ENCODE assay signal across 22 mouse cellular contexts in genomic region chr4:123164157-123164556, GRCm38 (mm10). TPM values are rescaled to one million over a fixed set of nuclear protein-coding genes. Genes with fewer than 3 reads are reported as not detected.
DNase-seq lines count a peak whose midpoint lies in the region; ATAC-seq and TF ChIP-seq lines count a peak whose summit lies in the region.
"Had no signal": no experiment of that assay in that cellular context is flagged by ENCODE, and none has a peak within 500 bp of the region (broad histone marks: within the 10 kb centered on the region; RNA-seq: fewer than 3 reads in every experiment).

No protein-coding gene starts in this region.

- no peaks in the 10 kb centered on the region for H3K9me3 ChIP-seq in heart, embryonic 15.5 days (replicated peaks)
- H3K9me3 ChIP-seq: embryonic facial prominence, embryonic 13.5 days; liver, embryonic 15.5 days had no signal

- peaks cover 8% of the 10 kb centered on the region; the same call in 1 of the 2 replicates for H3K4me1 ChIP-seq in heart, embryonic 15.5 days (replicated peaks)
- H3K4me1 ChIP-seq in olfactory bulb, adult 2 months (ENCODE audit: control insufficient read depth, insufficient read depth, low read length): peaks cover 18% of the 10 kb centered on the region
- H3K4me1 ChIP-seq: limb, embryonic 13.5 days; neural tube, embryonic 12.5 days had no signal

- no peaks in the 10 kb centered on the region for H3K36me3 ChIP-seq in heart, embryonic 15.5 days
- H3K36me3 ChIP-seq: embryonic facial prominence, embryonic 13.5 days; limb, embryonic 13.5 days; liver, embryonic 15.5 days; neural tube, embryonic 12.5 days had no signal

- DNase-seq in adrenal gland, postnatal 14 days: peak; percentile 31
- no peak for DNase-seq in adrenal gland, adult 18-20 months (ENCODE audit: low spot score in 2 of 2)
- no peak for DNase-seq in heart, postnatal 14 days
- DNase-seq in right cerebral cortex, adult 18-20 months: peak; percentile 78
- DNase-seq in right cerebral cortex, postnatal 4 days: no peak
- no peak for DNase-seq in thymus, postnatal 25 days
- DNase-seq: cerebellum, adult 11-12 months; kidney, adult 18-20 months; kidney, postnatal 25 days; lung, postnatal 10 days had no signal

- no peak for ATAC-seq in heart, embryonic 15.5 days (replicated peaks; ENCODE audit: insufficient number of reproducible peaks, insufficient read depth, low FRiP score, low read depth)
- ATAC-seq: hindbrain, postnatal 0 days had no signal

- H3K9ac ChIP-seq in heart, embryonic 15.5 days: no peak overlapping the region
- H3K9ac ChIP-seq: embryonic facial prominence, embryonic 13.5 days; limb, embryonic 13.5 days; liver, embryonic 15.5 days; neural tube, embryonic 12.5 days had no signal

- no peak for TF ChIP-seq CTCF in olfactory bulb, adult 2 months (IDR thresholded peaks at IDR 0.05; ENCODE audit: insufficient read depth, low read depth, low read length)

- H3K27ac ChIP-seq in heart, embryonic 15.5 days: no peak overlapping the region
- peak overlapping the region; percentile 75 for H3K27ac ChIP-seq in olfactory bulb, adult 2 months (ENCODE audit: insufficient read depth, low read depth, low read length)
- H3K27ac ChIP-seq: embryonic facial prominence, embryonic 13.5 days; hindbrain, postnatal 0 days; limb, embryonic 13.5 days; liver, embryonic 15.5 days; neural tube, embryonic 12.5 days had no signal

- intact Hi-C loops in heart, postnatal 14 days (cut with DNase I): no loop called here

- no peak for TF ChIP-seq POLR2A in olfactory bulb, adult 2 months (IDR thresholded peaks at IDR 0.05; ENCODE audit: insufficient read depth, low read depth, low read length)

- peak overlapping the region; percentile 20 for H3K4me2 ChIP-seq in heart, embryonic 15.5 days
- H3K4me2 ChIP-seq: embryonic facial prominence, embryonic 13.5 days; limb, embryonic 13.5 days; liver, embryonic 15.5 days; neural tube, embryonic 12.5 days had no signal

- H3K4me3 ChIP-seq in heart, embryonic 15.5 days: no peak overlapping the region
- H3K4me3 ChIP-seq in olfactory bulb, adult 2 months (ENCODE audit: insufficient read depth, low read depth, low read length): no peak overlapping the region
- H3K4me3 ChIP-seq: embryonic facial prominence, embryonic 13.5 days; limb, embryonic 13.5 days; liver, embryonic 15.5 days; neural tube, embryonic 12.5 days had no signal

- H3K27me3 ChIP-seq in heart, embryonic 15.5 days: peaks cover 13% of the 10 kb centered on the region; the same call in 1 of the 2 replicates

- 29% methylated on average over 15 of the region's 15 CpGs for WGBS in heart, embryonic 15.5 days
- WGBS in olfactory bulb, adult 2 months: 45% methylated on average over 15 of the region's 15 CpGs

RNA-seq across cellular contexts. Expression of gene Hpcal4, which starts 18.9 kb away (rescaled TPM):
- 5.4 and 6.3 TPM in 2 replicates for total RNA-seq in adrenal gland, postnatal 14 days (2021)
- 1 to 10 TPM; 3.4 to 3.5 TPM for total RNA-seq in adrenal gland, adult 18-20 months (2021)
- 0.72 and 0.80 TPM in 2 replicates for polyA plus RNA-seq in heart, embryonic 15.5 days (2015; fragmentation: Nextera tagmentation; extraction: Ambion mirVana)
- under 1 TPM; 0.07 to 0.26 TPM for total RNA-seq in heart, postnatal 14 days (2021)
- polyA plus RNA-seq in olfactory bulb, adult 2 months (2012; ENCODE audit: insufficient read depth, insufficient read length, low replicate concordance, missing spikeins): 61.6 TPM in 1 of 2 replicates, not detected in the other
- total RNA-seq: CH12.LX; common myeloid progenitor, adult 5-6 weeks; gastrocnemius, adult 18-20 months; granulocyte monocyte progenitor cell, adult 5-6 weeks; megakaryocyte-erythroid progenitor cell, adult 5-6 weeks had no signal
- polyA plus RNA-seq: liver, embryonic 15.5 days had no signal

RNA-seq across cellular contexts. Expression of gene Ppie, which starts 24.4 kb away (rescaled TPM):
- 41.4 and 43.1 TPM in 2 replicates for total RNA-seq in adrenal gland, postnatal 14 days (2021)
- 10 to 100 TPM; 47.4 to 53.0 TPM for total RNA-seq in adrenal gland, adult 18-20 months (2021)
- polyA plus RNA-seq in heart, embryonic 15.5 days (2015; fragmentation: Nextera tagmentation; extraction: Ambion mirVana): 51.3 and 58.0 TPM in 2 replicates
- total RNA-seq in heart, postnatal 14 days (2021): 10 to 100 TPM; 20.9 to 23.5 TPM
- polyA plus RNA-seq in olfactory bulb, adult 2 months (2012; ENCODE audit: insufficient read depth, insufficient read length, low replicate concordance, missing spikeins): not detected in 2 replicates

RNA-seq across cellular contexts. Expression of gene Nt5c1a, which starts 37.1 kb away (rescaled TPM):
- total RNA-seq in adrenal gland, postnatal 14 days (2021): 23.8 and 25.4 TPM in 2 replicates
- 10 to 100 TPM; 46.6 to 52.5 TPM for total RNA-seq in adrenal gland, adult 18-20 months (2021)
- 1.3 and 1.5 TPM in 2 replicates for polyA plus RNA-seq in heart, embryonic 15.5 days (2015; fragmentation: Nextera tagmentation; extraction: Ambion mirVana)
- total RNA-seq in heart, postnatal 14 days (2021): 10 to 100 TPM; 37.2 to 47.6 TPM
- not detected in 2 replicates for polyA plus RNA-seq in olfactory bulb, adult 2 months (2012; ENCODE audit: insufficient read depth, insufficient read length, low replicate concordance, missing spikeins)
- total RNA-seq: CH12.LX; common myeloid progenitor, adult 5-6 weeks; granulocyte monocyte progenitor cell, adult 5-6 weeks; megakaryocyte-erythroid progenitor cell, adult 5-6 weeks had no signal
- polyA plus RNA-seq: embryonic facial prominence, embryonic 13.5 days; limb, embryonic 13.5 days; liver, embryonic 15.5 days had no signal

RNA-seq across cellular contexts. Expression of gene Oxct2b, which starts 48.1 kb away (rescaled TPM):
- not detected in 2 replicates for total RNA-seq in adrenal gland, postnatal 14 days (2021)
- total RNA-seq in adrenal gland, adult 18-20 months (2021): not detected
- polyA plus RNA-seq in heart, embryonic 15.5 days (2015; fragmentation: Nextera tagmentation; extraction: Ambion mirVana): not detected in 2 replicates
- not detected for total RNA-seq in heart, postnatal 14 days (2021)
- polyA plus RNA-seq in olfactory bulb, adult 2 months (2012; ENCODE audit: insufficient read depth, insufficient read length, low replicate concordance, missing spikeins): not detected in 2 replicates
- total RNA-seq: CH12.LX; common myeloid progenitor, adult 5-6 weeks; gastrocnemius, adult 18-20 months; megakaryocyte-erythroid progenitor cell, adult 5-6 weeks had no signal
- polyA plus RNA-seq: embryonic facial prominence, embryonic 13.5 days; liver, embryonic 15.5 days had no signal

RNA-seq across cellular contexts. Expression of gene Bmp8b, which starts 59.2 kb away (rescaled TPM):
- total RNA-seq in adrenal gland, postnatal 14 days (2021): not detected in 2 replicates
- total RNA-seq in adrenal gland, adult 18-20 months (2021): under 1 TPM; 0.17 to 0.38 TPM
- polyA plus RNA-seq in heart, embryonic 15.5 days (2015; fragmentation: Nextera tagmentation; extraction: Ambion mirVana): 0.15 and 0.36 TPM in 2 replicates
- not detected for total RNA-seq in heart, postnatal 14 days (2021)
- polyA plus RNA-seq in olfactory bulb, adult 2 months (2012; ENCODE audit: insufficient read depth, insufficient read length, low replicate concordance, missing spikeins): not detected in 2 replicates
- total RNA-seq: CH12.LX; common myeloid progenitor, adult 5-6 weeks; gastrocnemius, adult 18-20 months; granulocyte monocyte progenitor cell, adult 5-6 weeks had no signal

Comparison
In these comparisons a context has a peak if more than half of its experiments do, and no peak if none do; other contexts are left out.
1. DNase-seq: peak in adrenal gland, postnatal 14 days (single experiment) and right cerebral cortex, adult 18-20 months (single experiment); none in adrenal gland, adult 18-20 months (0 of 2), heart, postnatal 14 days (0 of 2), right cerebral cortex, postnatal 4 days (single experiment) and thymus, postnatal 25 days (single experiment).